Mouse (Mus musculus): ENCODE results near the gene Fgf3.

DNA sequence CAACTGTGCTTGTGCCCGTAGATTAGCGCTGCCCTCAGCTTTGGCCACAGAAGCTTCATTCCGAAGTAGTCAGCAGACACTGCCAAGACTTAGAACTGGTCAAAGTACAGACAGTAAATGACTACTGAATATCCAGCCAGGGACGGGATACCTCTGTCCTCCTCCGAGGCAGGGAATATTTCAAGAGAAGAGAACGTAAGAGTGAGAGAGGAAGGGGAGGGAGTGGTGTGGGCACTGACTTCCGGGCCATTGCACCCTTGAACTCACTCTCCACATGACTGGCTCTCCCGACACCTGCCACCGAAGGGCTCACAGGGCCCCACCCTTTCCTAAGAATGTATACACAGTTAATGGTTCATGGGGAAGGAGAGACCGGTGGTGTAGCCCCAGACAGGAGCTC, 44.6 kb upstream of the Fgf3 start:
- TF ChIP-seq CTCF (IDR thresholded peaks at IDR 0.05; ENCODE audit: extremely low read depth, insufficient read length, insufficient replicate concordance, low read depth, low read length) (no peak), POLR2A (IDR thresholded peaks at IDR 0.05; ENCODE audit: low read depth, low read length) (no peak)

Data from small intestine, adult 2 months (tissue).